Mouse (Mus musculus) gastrocnemius, postnatal 10 days (tissue): Measurements from ENCODE around the gene Spata17. TPM values are rescaled to one million over a fixed set of nuclear protein-coding genes. Genes with fewer than 3 reads are reported as not detected.

Experiments
- DNase-seq: peaks from one replicate; pipeline ENCODE4 v3.0.0; 2021; ENCODE audit warnings: mixed read lengths
- total RNA-seq, 2 experiments: library from RNA; stranded (reverse); gene quantifications; 2 replicates each; pipeline ENCODE4 v1.2.3; 2021

The Spata17 gene
- total RNA-seq, 2 experiments from 2014 or later, result 0.31 TPM; not detected in 1

GRCm38 (mm10) chr1:187077352-187077751, 137.9 kb downstream of the Spata17 start:
- DNase-seq, result no peak

- DNase-seq, result no peak
Measured at GRCm38 (mm10) chr1:187077043-187077334, 138.3 kb downstream of the Spata17 start.

- no peak for DNase-seq
Measured at GRCm38 (mm10) chr1:187076198-187077042, 138.8 kb downstream of the Spata17 start.

- DNase-seq, result no peak
Measured at GRCm38 (mm10) chr1:187059874-187060273, 155.4 kb downstream of the Spata17 start.

- no peak for DNase-seq
Measured at GRCm38 (mm10) chr1:187054333-187054732, 160.9 kb downstream of the Spata17 start.

GRCm38 (mm10) chr1:187053862-187054261, 161.4 kb downstream of the Spata17 start:
- DNase-seq, result no peak

- DNase-seq, result no peak
Measured at GRCm38 (mm10) chr1:187052532-187052931, 162.7 kb downstream of the Spata17 start.

- no peak for DNase-seq
Measured at GRCm38 (mm10) chr1:187051296-187051695, 164.0 kb downstream of the Spata17 start.

- DNase-seq, result no peak
Measured at GRCm38 (mm10) chr1:187048681-187049288, 166.5 kb downstream of the Spata17 start.

- no peak for DNase-seq
Measured at GRCm38 (mm10) chr1:187044726-187045125, 170.5 kb downstream of the Spata17 start.

GRCm38 (mm10) chr1:187039801-187040200, 175.5 kb downstream of the Spata17 start:
- no peak for DNase-seq

- no peak for DNase-seq
Measured at GRCm38 (mm10) chr1:187035785-187036184, 179.5 kb downstream of the Spata17 start.

GRCm38 (mm10) chr1:187031796-187032195, 183.5 kb downstream of the Spata17 start:
- no peak for DNase-seq

- DNase-seq, result no peak
Measured at GRCm38 (mm10) chr1:187028841-187029240, 186.4 kb downstream of the Spata17 start.

GRCm38 (mm10) chr1:187020011-187020410, 195.3 kb downstream of the Spata17 start:
- no peak for DNase-seq

- no peak for DNase-seq
Measured at GRCm38 (mm10) chr1:187016116-187016515, 199.1 kb downstream of the Spata17 start.

GRCm38 (mm10) chr1:187015673-187016072, 199.6 kb downstream of the Spata17 start:
- no peak for DNase-seq

- no peak for DNase-seq
Measured at GRCm38 (mm10) chr1:187014141-187014540, 201.1 kb downstream of the Spata17 start.

GRCm38 (mm10) chr1:187011601-187012000, 203.7 kb downstream of the Spata17 start:
- DNase-seq, result no peak

- no peak for DNase-seq
Measured at GRCm38 (mm10) chr1:187010071-187010470, 205.2 kb downstream of the Spata17 start.

GRCm38 (mm10) chr1:187008236-187008635, 207.0 kb downstream of the Spata17 start:
- DNase-seq, result no peak

- no peak for DNase-seq
Measured at GRCm38 (mm10) chr1:187006227-187006925, 208.9 kb downstream of the Spata17 start.

- no peak for DNase-seq
Measured at GRCm38 (mm10) chr1:187004306-187004705, 211.0 kb downstream of the Spata17 start.
